Mouse (Mus musculus) forebrain, embryonic 13.5 days (tissue): ENCODE results near the gene Guk1. TPM values are rescaled to one million over a fixed set of nuclear protein-coding genes. Genes with fewer than 3 reads are reported as not detected.

ENCODE experiments used
- ATAC-seq: fragments of 200-750 bp; cut with Nextera tagmentation; 2 replicates; pipeline ENCODE4 v1.8.0; 2017
- H3K27ac ChIP-seq: fragments of 300-500 bp; sonication (generic); 2 replicates; pipeline ENCODE4 v1.5.1; 2015; ENCODE audit warnings: inconsistent platforms, mild to moderate bottlenecking, moderate library complexity
- H3K27me3 ChIP-seq: fragments of 300-500 bp; sonication (generic); 2 replicates; pipeline ENCODE4 v1.6.1; 2015; ENCODE audit warnings: mild to moderate bottlenecking, inconsistent platforms
- H3K36me3 ChIP-seq: fragments of 300-500 bp; sonication (generic); 2 replicates; pipeline ENCODE4 v1.6.1; 2015; ENCODE audit warnings: mild to moderate bottlenecking, inconsistent platforms; ENCODE audit not compliant: poor library complexity, severe bottlenecking
- H3K4me1 ChIP-seq: fragments of 300-500 bp; sonication (generic); 2 replicates; pipeline ENCODE4 v1.6.1; 2015; ENCODE audit warnings: inconsistent platforms
- H3K4me2 ChIP-seq: fragments of 300-500 bp; sonication (generic); 2 replicates; pipeline ENCODE4 v1.6.1; 2015; ENCODE audit warnings: inconsistent platforms, mild to moderate bottlenecking, moderate library complexity
- H3K4me3 ChIP-seq: fragments of 300-500 bp; sonication (generic); 2 replicates; pipeline ENCODE4 v1.5.1; 2015; ENCODE audit warnings: mild to moderate bottlenecking, inconsistent platforms
- H3K9ac ChIP-seq: fragments of 300-500 bp; sonication (generic); 2 replicates; pipeline ENCODE4 v1.6.1; 2015; ENCODE audit warnings: mild to moderate bottlenecking, inconsistent platforms
- H3K9me3 ChIP-seq: fragments of 300-500 bp; sonication (generic); replicated peaks from 2 replicates; pipeline ENCODE4 v1.6.1; 2016; ENCODE audit warnings: inconsistent platforms
- WGBS: fragments of 180-500 bp; shearing (Covaris S2); methylation state at CpG from one replicate; pipeline ENCODE4 v1.1.7; 2015; 5-methylcytosine and 5-hydroxymethylcytosine counted together
- polyA plus RNA-seq: library from polyadenylated mRNA; unstranded; fragments of >200 nt; fragmentation: Nextera tagmentation; extraction: Ambion mirVana; gene quantifications from 2 replicates; pipeline ENCODE4 v1.2.1, GENCODE M21; 2015

The Guk1 gene
- polyA plus RNA-seq, 1 experiment from 2014 or later, result 127 TPM

GRCm38 (mm10) chr11:59208153-59208831, 16.3 kb upstream of the Guk1 start, which contains the start of gene 2310033P09Rik:
Gene 2310033P09Rik (plus strand): TSS chr11:59208321.
- Histone ChIP-seq H3K9ac (peak within 1 kb of the TSS; percentile 89), H3K4me2 (peak within 1 kb of the TSS; percentile 82), H3K36me3 (peaks cover 65% of the 10 kb centered on the region), H3K9me3 (no peaks in the 10 kb centered on the region), H3K4me3 (peak within 1 kb of the TSS; percentile 60), H3K27ac (peak within 1 kb of the TSS; percentile 86), H3K27me3 (no peaks in the 10 kb centered on the region), H3K4me1 (peaks cover 23% of the 10 kb centered on the region)
- ATAC-seq, result peak; percentile 89
- WGBS, result under 1% methylated on average over 66 of the region's 67 CpGs

- peak; percentile 93 for ATAC-seq
- peak within 1 kb of the TSS; percentile 93 for H3K4me2 ChIP-seq
- WGBS, result under 1% methylated on average over 63 of the region's 63 CpGs
- H3K27ac ChIP-seq, result no peak within 1 kb of the TSS
- no peaks in the 10 kb centered on the region for H3K27me3 ChIP-seq
- peak within 1 kb of the TSS; percentile 74 for H3K4me3 ChIP-seq
- no peaks in the 10 kb centered on the region for H3K9me3 ChIP-seq
- H3K9ac ChIP-seq, result peak within 1 kb of the TSS; percentile 81
- peaks cover 19% of the 10 kb centered on the region for H3K4me1 ChIP-seq
- H3K36me3 ChIP-seq, result peaks cover 26% of the 10 kb centered on the region
Measured at GRCm38 (mm10) chr11:59202081-59202995, 10.3 kb upstream of the Guk1 start, which contains the start of gene Mrpl55. Gene Mrpl55 (plus strand): TSS chr11:59202486.

DNA sequence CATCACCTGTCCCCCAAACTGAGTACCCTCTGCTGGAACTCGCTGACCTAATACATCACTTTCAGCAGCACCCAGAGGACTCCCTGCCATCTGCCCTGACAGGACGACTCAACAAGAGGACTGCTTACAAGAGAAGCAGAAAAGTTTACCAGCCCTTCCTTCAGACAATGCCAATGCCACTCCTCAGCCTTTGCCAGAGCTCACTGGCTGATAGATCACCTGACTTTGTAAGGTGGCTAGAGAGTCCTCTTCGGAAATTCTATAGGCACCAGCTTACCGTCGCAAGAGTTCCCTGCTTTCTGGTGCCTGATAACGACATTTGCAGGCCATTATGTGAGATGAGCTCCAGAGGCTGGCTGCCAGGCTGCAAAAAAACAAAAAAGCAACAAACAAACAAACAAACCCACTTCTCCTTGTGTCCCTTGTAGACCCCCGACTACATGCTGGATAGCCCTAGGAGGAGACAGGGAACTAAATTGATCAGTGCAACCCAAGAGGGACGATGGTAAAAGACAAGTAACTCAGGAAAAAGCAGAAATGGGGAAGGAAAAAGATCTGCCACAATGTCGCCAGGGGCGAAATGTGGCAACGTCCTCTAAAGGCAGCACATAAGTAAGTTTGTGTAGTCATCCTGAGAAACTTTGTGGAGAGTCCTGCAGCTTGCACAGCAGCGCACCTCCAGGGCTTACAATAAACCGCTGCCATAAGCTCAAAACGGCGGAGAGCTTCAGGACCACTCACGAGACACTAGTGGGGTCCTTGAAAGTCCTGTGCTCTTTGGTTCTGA, 9.4 kb upstream of the Guk1 start:
- H3K36me3 ChIP-seq, result peaks cover 22% of the 10 kb centered on the region
- H3K27me3 ChIP-seq, result no peaks in the 10 kb centered on the region
- peak overlapping the region; percentile 81 for H3K9ac ChIP-seq
- peak; percentile 17; the same call in 1 of the 2 replicates for ATAC-seq
- WGBS, result 38% methylated on average over 16 of the region's 16 CpGs
- no peaks in the 10 kb centered on the region for H3K9me3 ChIP-seq
- peaks cover 19% of the 10 kb centered on the region for H3K4me1 ChIP-seq
- peak overlapping the region; percentile 74 for H3K4me3 ChIP-seq
- H3K4me2 ChIP-seq, result peak overlapping the region; percentile 93
- H3K27ac ChIP-seq, result no peak overlapping the region

DNA sequence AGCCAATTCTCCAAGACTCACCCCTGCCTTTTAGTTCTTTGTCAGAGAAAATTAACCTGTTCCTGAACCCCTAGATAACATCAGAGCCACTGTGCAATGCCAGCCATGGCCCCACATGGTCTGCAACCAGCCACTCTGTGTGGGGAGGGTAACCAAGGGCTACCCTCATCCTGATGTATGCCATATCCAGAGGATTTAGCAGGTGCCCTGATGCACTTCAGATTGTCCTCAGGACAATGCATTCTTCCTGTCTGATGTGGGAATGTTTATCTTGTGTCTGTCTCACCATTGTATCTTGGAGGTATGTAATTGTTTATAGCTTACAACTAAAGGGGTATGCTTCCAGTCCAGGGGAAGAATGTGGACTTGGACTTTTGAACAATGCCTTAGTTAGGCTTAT, 4.2 kb upstream of the Guk1 start:
- H3K27ac ChIP-seq, result no peak overlapping the region
- no peak overlapping the region for H3K4me3 ChIP-seq

GRCm38 (mm10) chr11:59191231-59192058, 567 bp downstream of the Guk1 start:
- Histone ChIP-seq H3K4me1 (peaks cover 15% of the 10 kb centered on the region), H3K27ac (peak overlapping the region; percentile 79), H3K27me3 (peaks cover 8% of the 10 kb centered on the region), H3K9ac (peak overlapping the region; percentile 80), H3K9me3 (no peaks in the 10 kb centered on the region), H3K36me3 (peaks cover 3% of the 10 kb centered on the region; the same call in 1 of the 2 replicates), H3K4me3 (peak overlapping the region; percentile 53), H3K4me2 (peak overlapping the region; percentile 76)
- peak; percentile 97 for ATAC-seq
- under 1% methylated on average over 57 of the region's 59 CpGs for WGBS

More for the DNA sequence above, 4.2 kb upstream of the Guk1 start:
- Histone ChIP-seq H3K4me2 (no peak overlapping the region), H3K9me3 (no peaks in the 10 kb centered on the region), H3K9ac (no peak overlapping the region), H3K27me3 (peaks cover 8% of the 10 kb centered on the region), H3K36me3 (no peaks in the 10 kb centered on the region), H3K4me1 (peaks cover 6% of the 10 kb centered on the region)
- ATAC-seq, result no peak

GRCm38 (mm10) chr11:59187706-59188105, 4.3 kb downstream of the Guk1 start:
- no peak overlapping the region for H3K27ac ChIP-seq
- WGBS, result 89% methylated on average over 6 of the region's 6 CpGs
- ATAC-seq, result no peak
- H3K36me3 ChIP-seq, result peaks cover 40% of the 10 kb centered on the region
- no peak overlapping the region for H3K9ac ChIP-seq
- H3K4me2 ChIP-seq, result no peak overlapping the region
- H3K4me3 ChIP-seq, result no peak overlapping the region
- H3K9me3 ChIP-seq, result no peaks in the 10 kb centered on the region
- H3K27me3 ChIP-seq, result no peaks in the 10 kb centered on the region
- peaks cover 15% of the 10 kb centered on the region for H3K4me1 ChIP-seq

DNA sequence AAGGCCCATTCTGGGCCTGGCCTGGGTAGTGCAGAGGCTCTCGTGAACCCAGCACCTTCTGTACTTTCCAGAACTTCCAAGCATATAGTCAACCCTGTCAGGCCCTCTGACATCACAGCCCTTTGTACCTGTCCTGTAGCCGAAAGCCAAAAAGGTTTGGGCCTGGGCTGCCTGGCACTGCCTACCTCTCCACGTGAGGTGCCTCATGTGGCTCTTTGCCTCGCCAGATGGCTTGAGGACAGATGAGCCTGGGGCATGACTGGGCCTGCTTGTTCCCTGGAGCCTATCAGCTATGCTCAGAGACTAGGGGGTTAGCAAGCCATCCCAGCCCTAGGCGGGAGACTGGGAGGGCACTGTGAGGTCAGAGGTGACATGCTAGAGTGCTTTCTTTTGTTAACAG, 6.5 kb downstream of the Guk1 start:
- Histone ChIP-seq H3K9ac (no peak overlapping the region; the same call in 1 of the 2 replicates), H3K27me3 (no peaks in the 10 kb centered on the region), H3K4me3 (no peak overlapping the region), H3K9me3 (no peaks in the 10 kb centered on the region), H3K36me3 (peaks cover 43% of the 10 kb centered on the region), H3K4me1 (peaks cover 8% of the 10 kb centered on the region), H3K4me2 (no peak overlapping the region), H3K27ac (no peak overlapping the region)
- no peak for ATAC-seq
- WGBS, result 88% methylated on average over 5 of the region's 5 CpGs

DNA sequence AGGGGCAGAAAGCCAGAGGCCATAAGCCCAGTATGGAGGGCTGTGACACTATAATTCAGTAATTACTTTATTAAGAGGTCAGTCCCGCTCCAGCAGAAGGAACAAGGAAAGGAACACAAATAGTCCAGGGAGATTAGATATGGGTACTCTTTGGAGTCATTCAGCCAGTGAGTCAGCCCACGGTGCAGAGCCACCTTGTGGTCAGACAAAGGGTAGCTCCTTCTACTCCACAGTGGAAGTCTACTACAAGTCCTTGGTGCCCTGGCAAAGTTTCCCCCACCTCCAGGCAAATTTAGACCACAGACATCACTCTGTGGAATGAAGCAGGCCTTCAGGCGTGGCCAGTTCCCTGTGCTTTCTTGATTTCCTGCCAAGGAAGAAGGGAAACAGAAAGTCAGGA, 8.2 kb downstream of the Guk1 start:
- no peak overlapping the region; the same call in 1 of the 2 replicates for H3K27ac ChIP-seq
- H3K9me3 ChIP-seq, result no peaks in the 10 kb centered on the region
- peaks cover 43% of the 10 kb centered on the region for H3K36me3 ChIP-seq
- no peak overlapping the region for H3K4me3 ChIP-seq
- H3K9ac ChIP-seq, result no peak overlapping the region
- no peak overlapping the region for H3K4me2 ChIP-seq
- H3K27me3 ChIP-seq, result peaks cover 15% of the 10 kb centered on the region
- no peak; the same call in 1 of the 2 replicates for ATAC-seq
- 45% methylated on average over 3 of the region's 3 CpGs for WGBS
- H3K4me1 ChIP-seq, result no peaks in the 10 kb centered on the region

GRCm38 (mm10) chr11:59182864-59183331, 9.1 kb downstream of the Guk1 start, which contains the start of gene Gjc2:
Gene Gjc2 (minus strand): TSS chr11:59183213.
- H3K4me2 ChIP-seq, result no peak within 1 kb of the TSS
- H3K9ac ChIP-seq, result no peak within 1 kb of the TSS
- no peaks in the 10 kb centered on the region for H3K4me1 ChIP-seq
- H3K27ac ChIP-seq, result no peak within 1 kb of the TSS; the same call in 1 of the 2 replicates
- H3K36me3 ChIP-seq, result peaks cover 43% of the 10 kb centered on the region
- peaks cover 24% of the 10 kb centered on the region for H3K27me3 ChIP-seq
- H3K9me3 ChIP-seq, result no peaks in the 10 kb centered on the region
- no peak within 1 kb of the TSS for H3K4me3 ChIP-seq
- WGBS, result 44% methylated on average over 3 of the region's 3 CpGs
- ATAC-seq, result no peak

DNA sequence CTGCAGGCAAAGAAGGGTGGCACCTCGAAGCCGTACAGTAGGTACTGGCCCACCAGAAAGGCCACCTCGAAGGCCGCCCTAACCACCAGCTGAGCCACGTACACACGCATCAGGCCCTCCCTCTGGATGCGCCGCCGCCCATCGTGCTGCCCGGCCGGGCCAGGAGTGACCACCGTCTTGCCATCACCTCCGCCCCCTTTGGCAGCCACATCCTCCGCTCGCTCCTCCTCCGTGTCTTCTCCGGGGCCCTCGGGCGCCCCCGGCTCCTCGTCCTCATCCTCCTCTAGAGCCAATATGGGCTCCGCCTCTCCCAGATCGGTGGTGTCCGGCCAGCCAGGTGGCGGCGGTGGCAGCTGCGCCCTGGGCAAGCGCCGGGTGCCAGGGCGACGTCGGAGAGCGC, 15.1 kb downstream of the Guk1 start:
- no peaks in the 10 kb centered on the region for H3K9me3 ChIP-seq
- no peaks in the 10 kb centered on the region for H3K36me3 ChIP-seq
- 0 out of 2 replicates have a peak overlapping the region, but pooled peaks have one; percentile 3 for H3K4me3 ChIP-seq
- no peaks in the 10 kb centered on the region for H3K4me1 ChIP-seq
- 8% methylated on average over 34 of the region's 34 CpGs for WGBS
- no peak for ATAC-seq
- no peak overlapping the region for H3K4me2 ChIP-seq
- H3K27me3 ChIP-seq, result peaks cover 63% of the 10 kb centered on the region
- H3K9ac ChIP-seq, result no peak overlapping the region
- no peak overlapping the region for H3K27ac ChIP-seq

GRCm38 (mm10) chr11:59176475-59176874, 15.5 kb downstream of the Guk1 start:
- 2% methylated on average over 48 of the region's 48 CpGs for WGBS
- Histone ChIP-seq H3K4me3 (0 out of 2 replicates have a peak overlapping the region, but pooled peaks have one; percentile 3), H3K36me3 (no peaks in the 10 kb centered on the region), H3K9ac (no peak overlapping the region), H3K27ac (no peak overlapping the region), H3K4me2 (0 out of 2 replicates have a peak overlapping the region, but pooled peaks have one; percentile 12), H3K27me3 (peaks cover 63% of the 10 kb centered on the region), H3K9me3 (no peaks in the 10 kb centered on the region), H3K4me1 (no peaks in the 10 kb centered on the region)
- no peak for ATAC-seq
